Mouse (Mus musculus): ENCODE data around the gene Ears2.
A peak's percentile ranks its signal among the peaks of the same experiment; 100 is the strongest.

Gene Ears2

GRCm38 (mm10) chr7:122044106-122044505, 23.0 kb downstream of the Ears2 start:
- no peak for DNase-seq

- DNase-seq: no peak
These were observed 32.7 kb downstream of the Ears2 start for GRCm38 (mm10) chr7:122034348-122034747.

- DNase-seq: no peak
These were observed 33.7 kb downstream of the Ears2 start for GRCm38 (mm10) chr7:122033371-122033770.

- DNase-seq: no peak
These were observed 44.9 kb downstream of the Ears2 start for GRCm38 (mm10) chr7:122022131-122022530.

GRCm38 (mm10) chr7:122020667-122021354, 46.3 kb downstream of the Ears2 start, which contains the start of gene Gga2:
Gene Gga2 (minus strand): TSS chr7:122021222.
- peak; percentile 86 for DNase-seq

GRCm38 (mm10) chr7:122020273-122020666, 46.8 kb downstream of the Ears2 start:
- DNase-seq: no peak

- no peak for DNase-seq
These were observed 48.1 kb downstream of the Ears2 start for GRCm38 (mm10) chr7:122018978-122019377.

GRCm38 (mm10) chr7:122018247-122018646, 48.8 kb downstream of the Ears2 start:
- DNase-seq: no peak

GRCm38 (mm10) chr7:122015734-122016133, 51.3 kb downstream of the Ears2 start:
- no peak for DNase-seq

GRCm38 (mm10) chr7:122015105-122015504, 52.0 kb downstream of the Ears2 start:
- DNase-seq: no peak

- DNase-seq: no peak
These were observed 54.1 kb downstream of the Ears2 start for GRCm38 (mm10) chr7:122012949-122013348.

- DNase-seq: no peak
These were observed 54.7 kb downstream of the Ears2 start for GRCm38 (mm10) chr7:122012370-122012769.

- DNase-seq: no peak
These were observed 66.7 kb downstream of the Ears2 start for GRCm38 (mm10) chr7:122000396-122000795.

GRCm38 (mm10) chr7:121995961-121996360, 71.1 kb downstream of the Ears2 start:
- DNase-seq: no peak
